Mouse (Mus musculus): ENCODE results near the gene Nr6a1.

Nr6a1 gene

DNA sequence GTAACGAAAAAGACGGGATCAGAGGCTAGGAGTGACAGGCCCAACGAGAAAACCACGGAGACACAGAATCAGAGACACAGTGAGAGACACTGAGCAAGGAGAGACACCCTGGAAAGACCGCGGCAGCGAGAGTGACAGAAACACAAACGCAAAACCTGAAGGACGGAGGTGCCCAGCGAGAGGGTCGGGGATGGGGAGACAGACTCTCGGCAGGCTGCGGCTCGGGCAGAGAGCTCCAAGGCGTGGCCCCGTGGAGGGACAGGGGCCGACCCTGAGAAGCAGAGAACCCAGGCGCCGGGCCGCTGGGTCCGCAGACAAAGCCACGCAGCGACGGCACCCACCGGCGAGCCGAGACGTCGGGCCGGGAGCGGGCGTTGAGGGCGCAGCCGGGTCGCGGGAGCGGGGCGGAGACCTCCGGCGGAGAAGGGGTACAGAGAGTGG is 216.0 kb downstream of the Nr6a1 start:
- DNase-seq: peak in 1 of 2 experiments; percentile 8

DNA sequence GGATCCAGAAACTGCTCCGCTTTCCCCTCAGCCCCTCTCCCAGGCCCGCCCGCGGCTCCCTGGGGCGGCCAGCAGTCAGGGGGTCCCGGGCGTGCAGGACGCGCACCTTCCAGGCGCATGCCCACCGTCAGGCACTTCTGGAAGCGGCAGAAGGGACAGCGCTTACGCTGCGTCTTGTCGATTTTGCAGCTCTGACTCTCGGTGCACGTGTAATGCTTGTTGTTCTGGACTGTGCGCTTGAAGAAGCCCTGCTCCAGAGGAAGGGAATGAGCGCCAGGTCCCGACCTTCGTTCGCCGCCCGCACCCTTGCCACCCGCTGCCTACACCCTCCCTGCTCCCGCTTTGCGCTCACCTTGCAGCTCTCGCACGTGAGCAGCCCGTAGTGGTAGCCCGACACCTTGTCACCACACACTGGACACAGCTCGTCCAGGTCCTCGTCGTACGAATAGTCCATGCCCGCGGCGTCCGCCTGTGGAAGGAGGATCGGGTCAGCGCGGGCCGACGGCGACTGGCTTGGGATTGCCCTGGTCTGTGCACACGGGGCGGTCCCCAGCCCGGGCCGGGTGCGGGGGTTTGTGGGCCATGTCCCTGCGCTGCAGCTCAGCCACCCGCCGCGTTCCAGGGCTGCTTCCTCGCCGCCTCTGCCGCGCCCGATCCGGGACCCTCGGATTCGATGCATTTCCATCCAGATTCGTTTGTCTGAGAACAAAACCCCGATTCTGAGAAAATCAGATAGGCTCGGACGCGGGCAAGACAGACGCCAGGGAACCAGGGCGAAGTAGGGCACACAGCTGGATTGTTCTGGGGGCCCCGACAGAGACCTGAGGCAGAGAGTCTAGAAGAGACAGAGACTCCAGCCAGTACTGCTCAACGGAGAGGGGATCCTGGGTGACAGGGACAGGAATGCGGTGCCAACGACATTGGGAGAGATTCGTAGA is 216.9 kb downstream of the Nr6a1 start:
- peak; percentile 25 to 28 for DNase-seq

DNA sequence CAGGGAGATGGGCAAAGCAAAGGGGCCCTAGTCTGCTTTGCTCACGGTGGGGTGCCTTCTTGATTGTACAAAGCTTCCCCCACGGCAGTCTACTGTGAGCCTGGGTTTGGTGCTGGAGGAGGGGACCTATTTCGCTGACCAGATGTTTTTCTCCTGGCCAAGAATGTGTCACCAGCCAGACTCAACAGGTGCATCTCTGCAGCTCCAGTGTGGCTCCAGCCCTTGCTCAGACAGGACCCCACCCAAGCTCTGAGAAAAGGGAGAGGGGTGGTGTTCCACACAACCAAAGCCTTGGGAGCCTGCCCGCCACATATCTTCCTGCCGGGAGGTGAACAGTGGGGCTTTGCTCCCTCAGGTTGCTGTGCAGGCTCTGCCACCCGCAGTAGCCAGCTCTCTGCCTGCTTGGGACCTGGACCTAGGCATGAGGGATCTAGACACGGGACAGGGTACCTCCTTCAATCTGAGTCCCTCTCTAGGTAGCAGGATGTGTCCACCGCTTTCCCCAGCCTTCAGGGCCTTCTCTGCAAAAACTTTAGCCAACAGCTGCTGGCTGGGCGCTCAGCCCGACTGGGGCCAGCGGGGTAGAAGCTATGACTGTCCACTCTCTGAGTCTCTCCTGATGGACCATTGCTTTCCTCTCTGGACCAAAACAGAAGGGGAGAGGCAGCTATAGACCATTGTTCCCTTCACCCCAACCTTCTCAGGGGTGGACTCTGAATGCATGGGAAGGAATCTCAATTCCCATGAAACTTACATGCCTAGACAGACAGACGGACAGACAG is 218.4 kb downstream of the Nr6a1 start:
- no peak for DNase-seq

DNA sequence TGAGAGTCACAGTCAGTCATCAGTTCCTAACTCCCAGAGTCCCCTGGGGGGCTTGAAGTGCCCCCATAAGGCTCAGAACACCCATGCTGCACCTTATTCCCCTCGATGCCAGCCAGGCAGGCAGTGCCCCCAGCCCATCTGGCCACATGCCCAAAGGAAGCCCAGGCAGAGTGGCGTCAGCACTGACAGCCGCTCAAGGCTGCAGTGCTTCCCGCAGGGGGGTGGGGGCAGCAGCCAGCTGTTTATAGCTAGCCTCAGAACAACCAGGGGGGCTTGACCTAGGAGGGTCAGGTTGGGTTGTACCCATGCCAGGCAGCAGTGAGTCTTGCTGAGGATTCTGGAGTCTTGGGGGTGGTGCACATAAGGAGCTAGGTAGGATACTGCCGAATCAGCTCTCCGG is 220.8 kb downstream of the Nr6a1 start:
- no peak for DNase-seq

DNA sequence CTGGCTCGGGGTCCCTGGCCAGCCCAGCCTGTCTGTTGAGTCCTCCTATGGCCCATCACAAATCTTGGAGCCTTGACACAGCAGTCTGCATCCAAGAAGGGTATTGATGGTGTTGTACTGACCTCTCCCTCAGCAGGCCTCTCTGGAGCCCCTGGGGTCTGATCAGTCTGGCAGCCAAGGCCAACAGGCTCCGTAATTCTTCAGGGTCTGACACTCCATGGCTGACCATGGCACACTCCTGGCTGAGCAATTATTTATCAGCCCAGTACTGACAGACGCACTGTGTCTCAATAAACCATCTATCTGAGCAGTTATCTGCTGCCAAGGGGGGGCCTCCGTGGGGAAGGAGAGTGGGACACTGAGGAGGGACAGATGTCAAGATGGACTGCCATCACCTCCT is 222.5 kb downstream of the Nr6a1 start:
- DNase-seq: no peak

DNA sequence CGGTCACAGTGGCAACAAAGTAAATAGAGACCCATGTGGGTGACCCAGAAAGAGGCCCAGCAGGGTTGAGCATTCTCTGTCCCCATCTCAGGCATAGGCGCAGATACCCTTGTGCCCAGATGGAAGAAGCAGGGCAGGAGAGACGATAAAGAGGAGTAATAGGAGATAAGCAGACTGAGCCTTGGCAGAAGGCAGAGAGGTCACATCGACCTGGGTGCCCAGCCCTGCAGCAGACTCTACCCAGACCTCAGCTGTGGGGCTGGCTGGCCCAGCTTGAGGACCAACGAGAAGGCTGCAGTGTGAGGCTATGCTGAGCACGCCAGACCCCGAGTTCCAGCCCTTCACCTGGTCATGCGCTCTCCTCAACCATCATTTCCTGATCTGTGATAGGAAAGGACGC is 223.2 kb downstream of the Nr6a1 start:
- no peak for DNase-seq

DNA sequence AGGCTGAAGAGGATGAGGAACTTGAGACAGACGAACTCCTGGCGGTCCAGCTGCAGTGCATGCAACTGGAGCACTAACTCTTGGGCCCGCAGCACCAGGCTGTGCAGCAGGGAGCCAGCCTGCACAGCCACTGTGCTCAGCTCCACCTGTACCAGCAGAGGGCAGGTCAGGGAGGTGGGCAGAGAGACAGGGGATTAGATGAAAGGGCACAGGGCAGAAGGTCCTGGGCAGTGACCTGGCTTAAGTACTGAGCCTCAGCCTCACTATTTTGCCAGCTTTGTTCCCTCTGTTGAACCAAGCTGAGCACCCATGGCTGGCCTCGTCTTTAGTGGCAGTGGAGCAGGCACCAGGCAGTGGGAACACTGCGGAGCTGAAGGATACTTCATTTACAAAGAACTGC is 227.3 kb downstream of the Nr6a1 start:
- no peak for DNase-seq

DNA sequence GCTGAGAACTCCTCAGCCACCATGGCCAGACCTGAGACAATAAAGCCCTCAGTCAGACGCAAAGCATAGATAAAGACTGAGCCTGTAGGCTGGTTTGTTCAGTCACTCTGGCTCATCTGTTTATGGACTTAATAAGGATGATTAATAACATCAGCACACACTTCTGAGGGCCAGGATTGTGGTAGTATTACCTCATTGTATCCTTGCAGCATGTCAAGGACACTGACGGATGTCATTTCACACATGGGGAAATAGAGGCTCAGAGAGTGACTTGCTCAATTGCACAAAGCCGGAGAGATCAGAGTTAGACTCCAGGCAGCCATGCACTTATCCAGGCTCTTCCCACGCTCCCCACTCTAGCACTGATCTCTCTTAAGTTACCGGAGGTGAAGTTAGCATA is 228.9 kb downstream of the Nr6a1 start:
- no peak for DNase-seq

DNA sequence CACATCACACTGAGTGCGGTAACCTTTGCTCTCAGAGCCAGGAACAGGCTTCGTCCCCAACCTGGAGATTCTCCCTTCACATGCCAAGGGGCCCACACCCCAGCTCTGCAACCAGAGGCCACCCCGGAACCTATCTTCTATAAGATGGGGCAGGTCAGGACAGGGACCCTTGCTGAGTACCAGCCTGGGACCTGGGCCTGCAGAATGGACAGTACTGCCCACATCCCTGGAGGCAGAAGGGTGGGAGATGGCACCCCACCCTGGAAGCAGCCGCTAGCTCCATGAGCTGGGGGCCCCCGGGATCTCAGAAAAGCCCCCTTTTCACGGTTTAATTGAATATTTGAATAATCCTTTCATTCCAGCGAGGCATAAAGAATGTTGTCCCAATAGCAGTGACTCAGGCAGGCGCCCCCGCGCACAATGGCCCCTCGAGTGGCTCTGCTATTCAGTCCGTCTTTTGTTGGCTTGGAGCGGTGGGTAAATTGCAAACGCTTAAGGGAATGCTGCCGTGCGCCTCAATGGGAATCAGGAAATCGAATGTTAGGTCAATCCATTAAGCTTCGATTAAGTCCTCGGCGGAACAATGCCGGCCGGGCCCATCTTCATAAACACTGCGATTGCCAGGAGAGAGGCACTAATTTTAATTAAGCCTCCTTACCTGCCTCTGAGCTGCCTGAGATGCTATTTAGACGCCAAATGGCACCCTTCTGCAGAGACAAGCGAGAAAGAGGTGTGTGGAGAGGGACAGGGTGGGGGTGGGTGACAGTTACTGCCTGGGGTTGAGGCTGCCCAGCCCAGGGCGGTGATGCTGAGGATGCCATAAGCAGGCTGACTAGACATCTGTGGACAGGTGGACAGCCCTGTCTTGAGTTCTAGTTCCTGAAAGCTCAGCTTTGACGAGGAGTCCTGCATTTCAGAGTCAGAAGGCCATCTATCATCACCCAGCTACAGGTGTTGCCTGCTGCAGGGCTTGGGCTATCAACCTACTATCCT is 230.1 kb downstream of the Nr6a1 start:
- no peak for DNase-seq

DNA sequence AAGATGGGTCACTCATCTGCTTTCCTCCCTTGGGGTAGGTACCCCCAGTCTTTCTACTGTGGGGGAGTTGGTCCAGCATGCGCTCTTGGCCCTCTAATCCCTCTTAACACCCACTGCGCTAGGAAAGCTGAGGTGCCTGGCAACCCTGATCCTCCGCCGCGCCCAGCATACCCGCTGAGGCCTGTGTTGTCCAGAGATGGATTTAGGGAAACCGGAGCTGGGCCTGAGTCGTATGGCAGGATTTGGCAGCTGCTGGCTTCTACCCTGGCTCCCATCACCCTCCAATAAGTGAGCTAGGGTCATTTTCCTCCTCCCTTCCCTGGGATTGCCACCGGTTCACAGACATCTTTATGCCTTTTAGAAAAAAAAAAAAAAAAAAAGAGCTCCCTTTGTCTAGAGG is 231.7 kb downstream of the Nr6a1 start:
- no peak for DNase-seq

DNA sequence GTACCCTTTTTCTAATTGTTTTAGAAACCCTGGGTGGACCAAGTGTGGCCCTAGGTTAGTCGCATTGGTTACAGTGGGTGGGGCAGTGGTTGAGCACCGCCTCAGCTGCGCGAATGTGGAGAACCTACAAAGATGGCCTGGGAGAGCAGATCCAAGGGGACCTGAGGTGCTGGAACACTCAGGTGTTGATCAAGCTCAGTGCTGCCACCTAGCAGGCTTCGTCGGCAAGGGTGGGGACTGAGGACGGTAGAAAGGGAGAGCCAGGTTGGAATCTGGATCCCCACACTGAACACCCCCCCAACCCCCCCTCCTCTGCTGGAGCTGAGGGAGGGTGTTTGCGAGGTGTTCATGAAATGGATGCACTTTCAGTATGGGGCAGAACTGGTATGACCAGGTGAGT is 235.9 kb downstream of the Nr6a1 start:
- DNase-seq: peak; percentile 17 to 59

DNA sequence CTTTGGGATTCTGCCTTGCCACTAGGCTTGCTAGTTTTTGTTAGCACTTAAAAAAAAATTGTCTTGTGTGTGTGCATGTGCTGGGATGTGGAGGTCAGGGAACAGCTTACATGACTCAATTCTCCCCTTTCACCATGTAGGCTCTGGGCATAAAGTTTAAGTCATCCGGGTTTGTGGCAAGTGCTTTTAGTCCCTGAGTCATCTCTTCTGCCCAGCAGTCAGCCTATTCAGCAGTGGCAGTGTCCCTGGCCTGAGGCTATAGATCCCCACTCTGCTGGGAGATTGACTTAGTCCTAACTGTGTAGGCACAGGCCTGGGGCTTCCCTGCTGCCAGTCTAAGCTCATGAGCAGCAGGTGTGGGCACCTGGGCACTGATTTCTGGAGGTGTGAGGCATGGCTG is 237.6 kb downstream of the Nr6a1 start:
- no peak for DNase-seq

DNA sequence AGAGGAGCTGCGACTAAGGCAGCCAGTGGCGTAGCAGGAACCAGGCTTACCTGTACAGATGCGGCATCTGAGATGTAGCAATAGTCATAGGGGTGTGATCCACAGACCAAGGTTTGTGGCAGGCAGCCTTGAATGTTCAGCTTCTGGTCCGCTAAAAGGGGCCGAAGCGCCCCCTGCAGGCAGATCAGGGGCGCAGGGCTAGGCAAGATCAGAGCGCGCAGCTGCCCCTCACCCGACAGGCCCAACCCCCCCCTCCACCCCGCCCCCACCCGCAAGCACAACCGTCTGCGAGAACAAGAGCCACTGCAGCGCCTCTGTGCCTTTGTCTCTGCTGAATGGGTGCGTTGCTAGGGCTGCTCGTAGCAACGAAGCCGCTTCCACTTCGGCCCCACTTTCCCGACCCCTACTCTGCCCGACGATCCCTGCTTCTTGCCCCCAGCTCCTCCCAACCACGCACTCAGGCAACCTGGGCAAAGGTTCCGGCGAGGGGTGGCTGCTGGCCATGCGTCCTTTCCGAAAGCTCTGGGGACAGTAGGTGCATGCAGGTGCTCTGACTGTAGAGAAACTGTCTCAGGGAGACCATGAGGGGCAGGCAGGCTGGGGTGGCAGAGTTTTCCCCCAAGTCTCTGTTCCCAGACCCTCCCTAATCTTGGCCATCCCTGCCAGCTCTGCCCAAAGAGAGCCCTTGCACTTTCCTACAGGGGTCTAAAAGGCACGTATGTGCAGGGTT is 238.5 kb downstream of the Nr6a1 start:
- no peak for DNase-seq

DNA sequence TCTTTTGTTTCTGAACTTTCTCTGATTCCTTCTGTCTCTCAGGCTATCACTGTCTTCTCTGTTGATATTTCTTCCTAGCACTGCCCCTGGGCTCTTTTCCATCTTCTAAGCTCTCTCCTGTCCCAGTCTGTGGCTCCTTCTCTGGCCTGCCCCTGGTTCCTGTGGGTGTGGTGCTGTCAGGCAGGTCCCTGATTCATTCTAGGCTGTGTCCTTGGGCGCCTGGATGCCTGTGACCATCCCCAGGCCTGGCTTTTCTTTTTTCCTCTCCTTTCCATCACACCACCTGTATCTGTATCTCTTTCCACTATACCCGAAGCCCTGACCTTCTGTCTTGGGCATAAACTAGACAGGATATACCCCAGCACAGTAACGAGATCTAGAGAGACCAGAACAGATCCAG is 241.7 kb downstream of the Nr6a1 start:
- no peak for DNase-seq

DNA sequence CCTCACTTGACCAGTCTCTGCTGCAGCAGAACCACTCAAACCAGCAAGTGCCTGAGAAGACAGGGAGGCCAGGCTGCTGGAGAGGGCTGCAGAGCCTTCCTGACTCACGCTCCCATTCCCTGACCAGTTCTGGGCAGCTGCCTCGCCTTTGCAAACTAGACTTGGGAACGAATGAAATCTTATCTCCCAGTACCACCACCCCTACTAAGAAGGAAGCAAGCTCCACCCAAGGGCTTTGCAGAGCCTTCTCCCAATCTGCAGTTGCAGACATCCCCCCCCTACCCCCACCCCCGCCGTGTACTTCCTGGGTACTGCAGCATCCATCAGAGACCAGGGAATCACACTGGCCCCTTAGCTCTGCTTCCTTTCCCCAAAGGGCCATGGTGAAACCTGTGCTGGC is 244.4 kb downstream of the Nr6a1 start:
- no peak for DNase-seq

DNA sequence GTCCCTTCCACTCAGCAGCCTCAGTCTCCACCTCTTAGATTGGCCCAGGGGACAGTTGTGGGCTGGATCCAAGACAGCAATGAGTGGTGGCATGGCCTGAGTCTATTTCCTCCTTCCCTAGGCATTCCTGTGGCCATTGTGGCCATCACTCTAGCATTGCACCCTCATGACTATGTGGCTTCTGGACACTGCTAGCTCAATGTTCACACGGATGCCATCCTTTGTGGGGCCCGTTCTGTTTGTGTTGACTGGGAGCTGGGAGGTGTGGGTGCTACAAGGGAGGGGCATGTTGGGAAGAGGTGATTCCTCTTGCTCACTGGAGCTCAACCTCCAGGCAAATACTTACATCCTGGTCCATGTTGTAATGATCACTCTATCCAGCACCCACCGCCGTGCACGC is 245.3 kb downstream of the Nr6a1 start:
- DNase-seq: no peak

DNA sequence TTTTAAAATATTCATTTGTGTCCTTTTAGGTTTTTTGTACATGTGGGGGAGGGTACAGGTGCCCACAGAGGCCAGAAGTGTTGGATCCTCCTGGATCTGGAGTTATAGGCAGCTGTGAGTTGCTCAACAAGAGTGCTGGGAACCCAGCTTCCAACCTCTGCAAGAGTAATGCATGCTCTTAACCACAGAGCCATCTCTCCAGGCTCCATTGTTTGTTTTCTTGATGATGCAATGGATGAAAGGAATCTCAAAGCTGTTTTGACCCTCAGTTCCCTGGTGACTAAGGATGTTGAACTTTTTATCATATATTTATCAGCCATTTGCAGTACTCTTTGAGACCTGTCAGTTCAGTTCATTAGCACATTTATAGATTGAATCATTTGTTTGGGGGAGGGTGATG is 248.5 kb downstream of the Nr6a1 start:
- no peak for DNase-seq

DNA sequence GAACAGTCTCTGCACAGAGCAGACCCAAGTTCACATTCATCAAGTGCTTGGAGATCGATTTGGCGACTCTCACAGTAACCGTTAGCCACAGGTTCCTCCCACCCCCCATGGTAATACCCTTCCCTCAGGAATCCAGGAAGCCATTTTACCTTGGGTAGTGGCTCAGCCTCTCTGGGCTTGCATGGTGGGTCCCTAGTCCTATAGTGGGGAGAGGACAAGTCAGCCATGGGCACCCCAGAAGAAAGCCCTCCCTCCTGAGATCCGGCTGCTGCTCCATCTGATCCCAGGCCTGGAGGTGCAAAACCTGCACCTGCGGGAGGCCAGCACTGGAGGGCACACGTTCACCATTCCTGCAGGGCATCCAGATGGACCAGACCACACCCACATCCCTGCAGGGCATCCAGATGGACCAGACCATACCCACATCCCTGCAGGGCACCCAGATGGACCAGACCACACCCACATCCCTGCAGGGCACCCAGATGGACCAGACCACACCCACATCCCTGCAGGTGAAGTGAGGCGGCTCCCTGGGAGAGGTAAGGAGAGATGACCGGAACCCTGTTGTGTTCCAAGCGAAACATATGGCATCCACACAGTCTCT is 252.0 kb downstream of the Nr6a1 start:
- DNase-seq: peak in 1 of 2 experiments; percentile 19

Data from kidney, adult 8-10 months (tissue).